Mouse (Mus musculus) stomach, postnatal 0 days (tissue): ENCODE results near the gene Meis2. TPM values are rescaled to one million over a fixed set of nuclear protein-coding genes. Genes with fewer than 3 reads are reported as not detected.
A peak's percentile ranks its signal among the peaks of the same experiment; 100 is the strongest.

Experiments
- ATAC-seq: fragments of 200-750 bp; cut with Nextera tagmentation; 2 replicates; pipeline ENCODE4 v1.8.0; 2017; ENCODE audit not compliant: low FRiP score, low TSS enrichment
- DNase-seq: peaks from one replicate; pipeline ENCODE4 v3.0.0-alpha.2; 2016; ENCODE audit warnings: low spot score
- H3K27ac ChIP-seq: fragments of 300-500 bp; sonication (generic); replicated peaks from 2 replicates; pipeline ENCODE4 v1.5.1; 2014; ENCODE audit warnings: mild to moderate bottlenecking, control low read depth
- H3K27me3 ChIP-seq: fragments of 300-500 bp; sonication (generic); 2 replicates; pipeline ENCODE4 v1.6.1; 2014; ENCODE audit warnings: low read length; ENCODE audit not compliant: control insufficient read depth, insufficient read depth
- H3K36me3 ChIP-seq: fragments of 300-500 bp; sonication (generic); 2 replicates; pipeline ENCODE4 v1.6.1; 2014; ENCODE audit warnings: low read length, mixed read lengths; ENCODE audit not compliant: control insufficient read depth, insufficient read depth
- H3K4me1 ChIP-seq: fragments of 300-500 bp; sonication (generic); replicated peaks from 2 replicates; pipeline ENCODE4 v1.6.1; 2014; ENCODE audit warnings: antibody characterized with exemption; ENCODE audit not compliant: control insufficient read depth, insufficient read depth
- H3K4me2 ChIP-seq: fragments of 300-500 bp; sonication (generic); replicated peaks from 2 replicates; pipeline ENCODE4 v1.6.1; 2014; ENCODE audit warnings: low read depth, mild to moderate bottlenecking, control low read depth, moderate library complexity
- H3K4me3 ChIP-seq: fragments of 300-500 bp; sonication (generic); 2 replicates; pipeline ENCODE4 v1.5.1; 2014; ENCODE audit warnings: low read depth, low read length, control low read depth
- H3K9ac ChIP-seq: fragments of 300-500 bp; sonication (generic); 2 replicates; pipeline ENCODE4 v1.6.1; 2014; ENCODE audit warnings: mild to moderate bottlenecking, low read length, control low read depth, mixed read lengths
- H3K9me3 ChIP-seq: fragments of 300-500 bp; sonication (generic); 2 replicates; pipeline ENCODE4 v1.6.1; 2016; ENCODE audit warnings: low read length; ENCODE audit not compliant: control insufficient read depth
- CTCF ChIP-seq: IDR thresholded peaks from 2 replicates; pipeline ENCODE4 v1.5.1; 2016; ENCODE audit warnings: antibody characterized with exemption, low read depth, mild to moderate bottlenecking, moderate library complexity
- EP300 ChIP-seq: optimal IDR thresholded peaks from 2 replicates; pipeline ENCODE3; 2016; ENCODE audit warnings: antibody characterized with exemption
- WGBS: fragments of 180-500 bp; shearing (Covaris S2); extraction: QIAGEN DNeasy Blood & Tissue Kit; methylation state at CpG from one replicate; pipeline ENCODE4 v1.1.7; 2014; 5-methylcytosine and 5-hydroxymethylcytosine counted together
- polyA plus RNA-seq: library from polyadenylated mRNA; unstranded; fragments of >200 nt; fragmentation: Nextera tagmentation; extraction: Ambion mirVana; gene quantifications from 2 replicates; pipeline ENCODE4 v1.2.1, GENCODE M21; 2015

Gene Meis2
- polyA plus RNA-seq, 1 experiment from 2014 or later, result 17.7 TPM

GRCm38 (mm10) chr2:116049710-116050109 lies 15.9 kb downstream of the Meis2 start:
- H3K4me3 ChIP-seq, result 0 out of 2 replicates have a peak overlapping the region, but pooled peaks have one; percentile 6
- H3K9me3 ChIP-seq, result no peaks in the 10 kb centered on the region
- H3K9ac ChIP-seq, result no peak overlapping the region
- WGBS, result 54% methylated on average over 9 of the region's 9 CpGs
- H3K27me3 ChIP-seq, result no peaks in the 10 kb centered on the region
- no peak for TF ChIP-seq CTCF
- no peak for TF ChIP-seq EP300
- peak overlapping the region; percentile 36; the same call in 1 of the 2 replicates for H3K27ac ChIP-seq
- peak overlapping the region; percentile 36 for H3K4me2 ChIP-seq
- DNase-seq, result no peak
- no peaks in the 10 kb centered on the region for H3K36me3 ChIP-seq
- no peaks in the 10 kb centered on the region for H3K4me1 ChIP-seq
- ATAC-seq, result no peak

GRCm38 (mm10) chr2:116047365-116047764 lies 18.3 kb downstream of the Meis2 start:
- no peaks in the 10 kb centered on the region for H3K4me1 ChIP-seq
- no peak for ATAC-seq
- no peak for DNase-seq
- peak overlapping the region; percentile 46 for H3K27ac ChIP-seq
- no peaks in the 10 kb centered on the region for H3K27me3 ChIP-seq
- H3K9ac ChIP-seq, result no peak overlapping the region
- TF ChIP-seq CTCF (no peak), EP300 (no peak)
- no peak overlapping the region for H3K4me3 ChIP-seq
- H3K9me3 ChIP-seq, result no peaks in the 10 kb centered on the region
- H3K4me2 ChIP-seq, result 0 out of 2 replicates have a peak overlapping the region, but pooled peaks have one; percentile 12
- 43% methylated on average over 8 of the region's 8 CpGs for WGBS
- no peaks in the 10 kb centered on the region for H3K36me3 ChIP-seq

- Histone ChIP-seq H3K4me2 (no peak overlapping the region), H3K27me3 (no peaks in the 10 kb centered on the region), H3K4me3 (no peak overlapping the region), H3K27ac (no peak overlapping the region), H3K4me1 (no peaks in the 10 kb centered on the region), H3K9me3 (no peaks in the 10 kb centered on the region), H3K36me3 (no peaks in the 10 kb centered on the region), H3K9ac (no peak overlapping the region)
- no peak for TF ChIP-seq CTCF
- TF ChIP-seq EP300, result no peak
- ATAC-seq (no peak), DNase-seq (no peak)
- WGBS, result 22% methylated on average over 7 of the region's 7 CpGs
Observed at GRCm38 (mm10) chr2:116045048-116045447, 20.6 kb downstream of the Meis2 start.

- DNase-seq (no peak), ATAC-seq (no peak)
- Histone ChIP-seq H3K27me3 (no peaks in the 10 kb centered on the region), H3K9ac (no peak overlapping the region), H3K9me3 (no peaks in the 10 kb centered on the region), H3K4me2 (no peak overlapping the region), H3K27ac (no peak overlapping the region), H3K36me3 (no peaks in the 10 kb centered on the region), H3K4me1 (no peaks in the 10 kb centered on the region), H3K4me3 (no peak overlapping the region)
- 75% methylated on average over 12 of the region's 12 CpGs for WGBS
- TF ChIP-seq CTCF, result no peak
- no peak for TF ChIP-seq EP300
Observed at GRCm38 (mm10) chr2:116042934-116043698, 22.5 kb downstream of the Meis2 start.

- Histone ChIP-seq H3K9ac (no peak overlapping the region), H3K4me2 (no peak overlapping the region), H3K9me3 (no peaks in the 10 kb centered on the region), H3K4me1 (no peaks in the 10 kb centered on the region), H3K4me3 (no peak overlapping the region), H3K27me3 (no peaks in the 10 kb centered on the region), H3K36me3 (no peaks in the 10 kb centered on the region), H3K27ac (no peak overlapping the region)
- ATAC-seq, result no peak
- no peak for TF ChIP-seq EP300
- no peak for TF ChIP-seq CTCF
- DNase-seq, result no peak
- WGBS, result 63% methylated on average over 9 of the region's 9 CpGs
Observed at GRCm38 (mm10) chr2:116042447-116042846, 23.2 kb downstream of the Meis2 start.

- H3K9ac ChIP-seq, result no peak overlapping the region
- no peaks in the 10 kb centered on the region for H3K4me1 ChIP-seq
- no peak overlapping the region for H3K27ac ChIP-seq
- no peak for TF ChIP-seq EP300
- no peak for TF ChIP-seq CTCF
- 85% methylated on average over 9 of the region's 9 CpGs for WGBS
- no peaks in the 10 kb centered on the region for H3K36me3 ChIP-seq
- H3K4me2 ChIP-seq, result no peak overlapping the region
- H3K4me3 ChIP-seq, result no peak overlapping the region
- ATAC-seq (no peak), DNase-seq (no peak)
- H3K27me3 ChIP-seq, result no peaks in the 10 kb centered on the region
- H3K9me3 ChIP-seq, result no peaks in the 10 kb centered on the region
Observed at GRCm38 (mm10) chr2:116041683-116042262, 23.9 kb downstream of the Meis2 start.
